Mouse (Mus musculus) limb, embryonic 10.5 days (tissue): ENCODE results near the gene 9630041A04Rik. TPM values are rescaled to one million over a fixed set of nuclear protein-coding genes. Genes with fewer than 3 reads are reported as not detected.

Experiments
- DNase-seq: peaks from one replicate; pipeline ENCODE4 v3.0.0-alpha.2; 2017; ENCODE audit warnings: low spot score
- H3K27ac ChIP-seq: fragments of 300-500 bp; sonication (generic); 2 replicates; pipeline ENCODE4 v1.5.1; 2016; ENCODE audit warnings: mild to moderate bottlenecking
- H3K27me3 ChIP-seq: fragments of 300-500 bp; sonication (generic); 2 replicates; pipeline ENCODE4 v1.6.1; 2016; ENCODE audit warnings: low read depth, mild to moderate bottlenecking; ENCODE audit not compliant: poor library complexity, severe bottlenecking
- H3K36me3 ChIP-seq: fragments of 300-500 bp; sonication (generic); 2 replicates; pipeline ENCODE4 v1.6.1; 2016; ENCODE audit warnings: mild to moderate bottlenecking, moderate library complexity
- H3K4me1 ChIP-seq: fragments of 300-500 bp; sonication (generic); 2 replicates; pipeline ENCODE4 v1.6.1; 2016
- H3K4me3 ChIP-seq: fragments of 300-500 bp; sonication (generic); 2 replicates; pipeline ENCODE4 v1.5.1; 2016; ENCODE audit warnings: mild to moderate bottlenecking, moderate library complexity
- H3K9me3 ChIP-seq: fragments of 300-500 bp; sonication (generic); replicated peaks from 2 replicates; pipeline ENCODE4 v1.6.1; 2016; ENCODE audit warnings: mild to moderate bottlenecking
- WGBS: fragments of 180-500 bp; shearing (Covaris S2); methylation state at CpG from one replicate; pipeline ENCODE4 v1.1.7; 2016; 5-methylcytosine and 5-hydroxymethylcytosine counted together
- polyA plus RNA-seq: library from polyadenylated mRNA; unstranded; fragments of >200 nt; fragmentation: Nextera tagmentation; extraction: Ambion mirVana; gene quantifications from 2 replicates; pipeline ENCODE4 v1.2.1, GENCODE M21; 2016

The 9630041A04Rik gene
- polyA plus RNA-seq, 1 experiment from 2014 or later = not detected

DNA sequence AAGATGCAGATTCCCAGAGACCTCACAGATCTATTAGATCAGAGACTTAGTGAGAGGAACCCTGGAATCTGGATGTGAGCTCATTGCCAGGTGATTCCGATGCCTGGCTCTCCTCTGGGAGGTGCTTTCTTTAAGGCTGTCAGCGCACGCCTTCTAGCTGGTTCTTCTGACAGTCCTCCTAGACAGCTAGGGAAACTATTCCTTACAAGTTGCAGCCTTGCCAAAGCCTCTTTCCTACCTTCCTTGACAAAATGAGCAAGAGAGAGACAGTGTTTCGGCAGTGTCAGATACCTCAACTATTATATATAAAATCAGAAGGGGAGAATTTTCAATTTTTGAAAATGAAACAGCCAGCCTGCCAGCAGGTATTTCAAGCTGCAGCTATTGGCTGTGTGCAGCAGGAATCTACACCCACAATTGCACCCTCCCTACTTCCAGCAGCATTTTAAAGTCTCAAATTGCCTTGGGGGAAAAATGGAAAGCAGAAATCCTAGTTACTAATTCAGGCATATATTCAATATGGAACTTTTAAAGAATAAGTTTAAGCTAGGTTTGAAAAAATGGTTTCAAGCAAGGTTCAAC, 115.3 kb downstream of the 9630041A04Rik start:
- Histone ChIP-seq H3K4me1 (no peaks in the 10 kb centered on the region), H3K27me3 (no peaks in the 10 kb centered on the region), H3K4me3 (no peak overlapping the region), H3K27ac (no peak overlapping the region), H3K36me3 (no peaks in the 10 kb centered on the region), H3K9me3 (no peaks in the 10 kb centered on the region)
- DNase-seq = no peak
- 89% methylated on average over 4 of the region's 4 CpGs for WGBS

DNA sequence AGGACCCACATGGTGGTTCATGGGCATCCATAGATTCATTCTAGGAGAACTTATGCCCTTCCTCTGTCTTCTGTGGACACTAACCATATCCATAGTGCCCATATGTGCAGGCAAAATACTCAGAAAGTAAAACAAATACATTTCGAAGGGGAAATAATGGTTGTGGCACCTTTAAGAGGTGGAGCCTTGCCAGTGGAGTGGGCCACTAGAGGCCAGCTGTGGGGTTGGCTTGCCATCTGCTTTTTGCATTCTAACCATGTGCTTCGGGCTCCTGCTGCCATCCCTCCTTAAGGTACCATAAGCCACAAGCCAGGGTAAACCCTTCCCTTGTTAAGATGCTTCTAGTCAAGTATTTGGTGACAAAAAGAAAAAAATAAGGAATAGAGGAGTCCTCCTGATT, 119.5 kb downstream of the 9630041A04Rik start:
- H3K9me3 ChIP-seq = no peaks in the 10 kb centered on the region
- H3K4me3 ChIP-seq = no peak overlapping the region
- no peaks in the 10 kb centered on the region for H3K4me1 ChIP-seq
- no peaks in the 10 kb centered on the region for H3K36me3 ChIP-seq
- WGBS = 87% methylated on average over 2 of the region's 2 CpGs
- no peak overlapping the region for H3K27ac ChIP-seq
- H3K27me3 ChIP-seq = no peaks in the 10 kb centered on the region
- DNase-seq = no peak

DNA sequence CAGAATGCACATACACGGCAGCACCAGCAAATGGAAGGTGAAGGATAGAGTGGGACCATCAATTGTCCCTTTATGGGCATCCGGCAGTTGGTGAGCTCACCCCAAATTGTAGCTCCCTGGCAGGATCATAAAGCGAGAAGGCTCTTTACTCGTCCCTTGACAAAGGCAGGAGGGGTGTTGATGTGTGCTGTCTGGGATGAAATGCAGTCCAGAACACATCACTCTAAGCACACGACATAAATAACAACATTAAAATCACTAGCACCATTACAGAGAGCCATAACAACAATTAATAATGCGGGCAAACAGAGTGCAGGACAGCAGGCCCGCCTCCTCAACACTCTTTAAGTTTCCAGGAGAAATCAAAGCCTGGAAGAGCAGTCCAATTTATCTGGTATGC, 120.7 kb downstream of the 9630041A04Rik start:
- no peaks in the 10 kb centered on the region for H3K9me3 ChIP-seq
- H3K4me3 ChIP-seq = no peak overlapping the region
- no peaks in the 10 kb centered on the region for H3K4me1 ChIP-seq
- WGBS = 59% methylated on average over 7 of the region's 7 CpGs
- no peaks in the 10 kb centered on the region for H3K36me3 ChIP-seq
- no peaks in the 10 kb centered on the region for H3K27me3 ChIP-seq
- DNase-seq = no peak
- no peak overlapping the region for H3K27ac ChIP-seq

DNA sequence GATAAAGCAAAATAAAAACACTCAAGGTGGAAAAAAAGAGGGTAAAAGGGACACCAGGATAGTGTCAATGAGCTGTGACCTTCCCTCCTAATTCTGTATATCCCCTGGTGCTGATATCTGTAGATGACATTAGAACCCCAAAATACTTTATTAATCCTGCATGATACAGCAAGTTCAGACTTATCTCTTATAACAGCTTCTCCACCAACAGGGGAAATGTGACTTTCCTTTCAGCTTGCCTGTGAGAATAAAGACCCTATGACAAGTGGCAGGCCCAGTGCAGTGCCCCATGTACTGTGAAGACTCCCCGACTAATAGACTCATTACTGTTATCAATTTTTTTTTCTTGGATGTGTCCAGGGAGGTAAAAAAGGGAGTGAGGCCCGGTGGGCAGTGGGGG, 125.3 kb downstream of the 9630041A04Rik start:
- WGBS = 92% methylated on average over 2 of the region's 2 CpGs
- H3K9me3 ChIP-seq = no peaks in the 10 kb centered on the region
- DNase-seq = no peak
- no peaks in the 10 kb centered on the region for H3K4me1 ChIP-seq
- no peak overlapping the region for H3K27ac ChIP-seq
- no peak overlapping the region for H3K4me3 ChIP-seq
- H3K36me3 ChIP-seq = no peaks in the 10 kb centered on the region
- H3K27me3 ChIP-seq = no peaks in the 10 kb centered on the region

DNA sequence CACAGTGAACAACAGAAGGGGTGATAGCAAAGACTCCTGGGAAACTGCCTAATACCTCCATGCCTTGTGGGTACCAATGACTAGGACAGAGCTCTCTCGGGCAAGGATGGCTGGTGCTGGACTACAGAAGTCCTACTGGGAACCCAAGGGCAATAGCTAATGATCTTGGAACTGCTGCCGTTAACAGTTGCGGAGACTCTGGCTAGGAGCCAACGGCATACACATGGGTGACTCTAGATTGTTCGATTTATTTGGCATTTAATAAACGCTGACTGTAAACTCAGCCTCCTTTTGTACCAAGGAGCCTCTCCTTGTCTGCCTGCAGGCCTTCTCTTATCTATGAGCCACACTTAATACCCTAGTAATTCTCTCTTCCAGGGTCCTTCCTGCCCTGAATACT, 128.4 kb downstream of the 9630041A04Rik start:
- no peaks in the 10 kb centered on the region for H3K4me1 ChIP-seq

DNA sequence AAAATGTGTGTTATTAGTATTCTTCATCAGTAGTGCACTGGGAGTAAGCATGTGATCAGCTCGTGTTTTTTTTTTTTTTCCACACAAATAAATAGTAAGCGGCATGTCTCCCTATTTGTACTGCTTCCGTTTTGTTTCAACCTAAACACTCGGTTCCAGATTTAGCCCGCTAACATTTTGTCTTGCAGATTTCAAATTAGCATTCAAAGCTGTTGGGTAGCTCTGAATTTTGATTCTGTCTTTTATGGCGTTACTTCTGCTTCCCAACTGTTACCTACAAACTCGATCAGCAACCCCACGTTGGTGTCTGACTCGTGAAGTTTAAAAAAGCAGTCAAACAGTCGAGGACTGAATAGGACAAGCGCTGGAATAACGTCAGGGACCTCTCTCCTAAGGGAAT, 129.2 kb downstream of the 9630041A04Rik start:
- Histone ChIP-seq H3K27ac (no peak overlapping the region), H3K27me3 (no peaks in the 10 kb centered on the region), H3K36me3 (no peaks in the 10 kb centered on the region), H3K4me1 (no peaks in the 10 kb centered on the region), H3K4me3 (no peak overlapping the region), H3K9me3 (no peaks in the 10 kb centered on the region)
- WGBS = 82% methylated on average over 12 of the region's 12 CpGs
- no peak for DNase-seq

More for the DNA sequence above, 128.4 kb downstream of the 9630041A04Rik start:
- H3K9me3 ChIP-seq = no peaks in the 10 kb centered on the region
- no peaks in the 10 kb centered on the region for H3K27me3 ChIP-seq
- WGBS = 89% methylated on average over 6 of the region's 6 CpGs
- no peak overlapping the region for H3K4me3 ChIP-seq
- H3K27ac ChIP-seq = no peak overlapping the region
- no peak for DNase-seq
- H3K36me3 ChIP-seq = no peaks in the 10 kb centered on the region
